Mouse (Mus musculus) olfactory bulb, adult 2 months (tissue): Measurements from ENCODE around the gene Mical3.

Source experiments
- CTCF ChIP-seq: fragments of 200-500 bp; IDR thresholded peaks from 2 replicates; pipeline ENCODE4 v1.5.1; 2012; ENCODE audit warnings: low read depth, mild to moderate bottlenecking, low read length, moderate library complexity; ENCODE audit not compliant: insufficient read depth
- POLR2A ChIP-seq: fragments of 200-500 bp; IDR thresholded peaks from 2 replicates; pipeline ENCODE4 v1.6.1; 2012; ENCODE audit warnings: mild to moderate bottlenecking, low read depth, low read length, moderate library complexity; ENCODE audit not compliant: insufficient read depth

DNA sequence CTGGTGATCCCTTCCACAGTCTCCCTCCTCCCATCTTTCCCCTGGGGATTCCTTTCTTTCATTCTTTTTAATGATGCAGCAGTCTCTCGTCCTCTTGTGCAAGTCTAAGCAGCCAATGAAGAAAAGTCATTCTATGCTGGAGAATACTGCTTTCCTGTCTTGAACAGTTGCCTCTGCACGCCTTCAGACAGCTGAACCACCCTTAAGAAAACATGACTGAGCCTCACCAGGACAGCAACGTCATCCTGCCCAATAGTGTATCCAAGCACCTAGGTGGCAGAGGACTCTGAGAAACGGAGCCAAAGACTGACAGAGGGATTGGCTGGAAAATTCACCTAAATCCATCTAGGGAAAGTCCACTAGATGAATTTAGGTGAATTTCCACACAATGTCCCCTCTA is 25.1 kb downstream of the Mical3 start:
- TF ChIP-seq CTCF, result no peak
- TF ChIP-seq POLR2A, result no peak
